Mouse (Mus musculus) spleen, postnatal 36 days (tissue): Measurements from ENCODE around the gene Tcirg1.
A peak's percentile ranks its signal among the peaks of the same experiment; 100 is the strongest.

ENCODE experiments used
- DNase-seq, 2 experiments: peaks; one replicate each; pipeline ENCODE4 v3.0.0; 2022; ENCODE audit warnings: low spot score in 2 of 2, mixed read lengths in 1 of 2

Gene Tcirg1

GRCm38 (mm10) chr19:3906795-3907786 lies at the start of gene Tcirg1:
Gene Tcirg1 (minus strand): TSS chr19:3907133.
- DNase-seq, result peak; percentile 77 to 78

GRCm38 (mm10) chr19:3955804-3956203 lies 48.9 kb upstream of the Tcirg1 start:
- DNase-seq, result no peak

DNA sequence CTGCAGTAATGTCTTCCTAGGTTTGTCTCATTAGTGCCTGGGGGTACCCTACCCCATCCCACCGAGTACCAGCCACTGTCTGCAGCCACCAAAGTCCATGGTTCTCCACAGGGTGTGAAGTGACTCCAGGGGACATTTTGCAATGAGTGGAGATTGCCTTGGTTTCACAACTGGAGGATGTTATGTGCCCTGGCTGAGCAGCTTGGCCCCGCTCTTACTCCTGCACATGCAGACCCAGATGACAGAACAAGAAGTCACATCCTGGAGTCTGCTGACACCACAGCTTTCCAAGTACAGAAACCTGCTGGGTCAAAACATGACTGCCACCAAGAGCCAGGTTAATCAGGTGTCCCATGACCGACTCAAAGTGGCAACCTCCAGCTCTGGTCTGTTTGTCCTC lies 48.1 kb upstream of the Tcirg1 start:
- DNase-seq, result no peak

DNA sequence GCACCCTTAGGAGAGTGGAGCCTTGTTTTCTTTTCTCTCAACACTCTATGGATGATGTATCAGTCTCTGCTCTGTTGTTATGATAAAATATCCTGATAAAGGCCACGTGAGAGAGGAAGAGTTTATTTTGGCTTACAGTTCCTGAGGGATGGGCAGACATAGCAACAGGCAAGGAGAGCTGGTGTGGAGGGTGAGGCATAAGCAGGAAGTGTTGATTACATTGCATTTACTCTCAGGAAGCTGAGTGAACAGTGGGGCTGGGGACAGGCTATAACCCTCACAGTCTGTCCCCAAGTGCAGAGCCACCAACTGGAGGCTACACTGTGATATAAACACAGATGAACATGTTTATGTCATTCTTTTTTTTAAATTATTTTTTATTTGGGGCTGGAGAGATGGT lies 45.2 kb upstream of the Tcirg1 start:
- no peak for DNase-seq

GRCm38 (mm10) chr19:3951461-3951860 lies 44.5 kb upstream of the Tcirg1 start:
- no peak for DNase-seq

- DNase-seq, result no peak
Observed at GRCm38 (mm10) chr19:3950331-3950730, 43.4 kb upstream of the Tcirg1 start.

DNA sequence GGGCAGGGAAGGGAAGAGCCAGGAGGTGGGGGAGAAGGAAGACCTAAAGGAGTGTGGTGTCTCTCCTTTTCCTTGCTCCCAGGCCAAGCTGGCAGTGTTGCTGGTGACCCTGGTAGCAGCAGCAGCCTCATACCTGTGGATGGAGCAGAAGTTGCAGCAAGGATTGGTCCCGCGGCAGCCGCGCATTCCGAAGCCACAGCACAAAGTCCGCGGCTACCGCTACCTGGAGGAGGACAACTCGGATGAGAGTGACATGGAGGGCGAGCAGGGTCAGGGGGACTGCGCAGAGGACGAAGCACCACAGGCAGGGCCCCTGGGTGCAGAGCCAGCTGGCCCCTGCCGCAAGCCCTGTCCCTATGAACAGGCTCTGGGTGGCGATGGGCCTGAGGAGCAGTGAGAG lies 41.6 kb upstream of the Tcirg1 start:
- DNase-seq, result no peak

- DNase-seq, result no peak
Observed at GRCm38 (mm10) chr19:3947813-3948212, 40.9 kb upstream of the Tcirg1 start.

GRCm38 (mm10) chr19:3946715-3947114 lies 39.8 kb upstream of the Tcirg1 start:
- DNase-seq, result peak; percentile 59 to 69

DNA sequence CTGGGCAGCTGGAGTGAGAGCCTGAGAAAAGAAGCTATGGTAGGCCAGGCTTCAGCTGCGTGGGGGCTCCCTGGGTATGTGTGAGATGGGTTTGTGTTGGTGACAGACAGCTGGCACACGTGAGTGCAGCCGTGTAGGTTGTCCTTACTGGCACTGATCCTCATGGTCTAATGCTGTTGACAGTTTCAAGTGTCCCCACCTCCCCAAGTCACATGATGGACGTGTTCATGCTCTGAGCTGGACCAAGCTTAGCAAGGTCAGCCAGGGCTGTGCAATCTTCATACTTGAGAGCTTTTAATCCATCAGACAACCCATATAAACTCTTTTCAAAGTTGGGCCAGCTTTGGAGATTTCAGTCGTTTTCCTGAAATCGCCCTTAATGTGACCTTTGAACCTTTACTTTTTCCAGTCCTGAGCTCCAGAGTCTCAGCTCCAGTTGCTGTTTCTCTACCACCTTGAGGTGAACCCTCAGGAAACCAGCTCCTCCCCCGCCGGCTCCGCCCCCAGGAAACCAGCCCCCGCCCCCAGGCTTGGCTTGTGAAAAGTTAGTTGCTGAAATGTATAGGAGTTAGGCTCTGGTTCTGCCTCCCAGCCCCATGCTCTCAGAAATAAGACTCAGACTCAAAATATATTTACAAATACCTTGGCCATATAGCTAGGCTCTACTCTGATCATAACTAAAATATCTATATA lies 39.1 kb upstream of the Tcirg1 start:
- peak; percentile 53 to 62 for DNase-seq

DNA sequence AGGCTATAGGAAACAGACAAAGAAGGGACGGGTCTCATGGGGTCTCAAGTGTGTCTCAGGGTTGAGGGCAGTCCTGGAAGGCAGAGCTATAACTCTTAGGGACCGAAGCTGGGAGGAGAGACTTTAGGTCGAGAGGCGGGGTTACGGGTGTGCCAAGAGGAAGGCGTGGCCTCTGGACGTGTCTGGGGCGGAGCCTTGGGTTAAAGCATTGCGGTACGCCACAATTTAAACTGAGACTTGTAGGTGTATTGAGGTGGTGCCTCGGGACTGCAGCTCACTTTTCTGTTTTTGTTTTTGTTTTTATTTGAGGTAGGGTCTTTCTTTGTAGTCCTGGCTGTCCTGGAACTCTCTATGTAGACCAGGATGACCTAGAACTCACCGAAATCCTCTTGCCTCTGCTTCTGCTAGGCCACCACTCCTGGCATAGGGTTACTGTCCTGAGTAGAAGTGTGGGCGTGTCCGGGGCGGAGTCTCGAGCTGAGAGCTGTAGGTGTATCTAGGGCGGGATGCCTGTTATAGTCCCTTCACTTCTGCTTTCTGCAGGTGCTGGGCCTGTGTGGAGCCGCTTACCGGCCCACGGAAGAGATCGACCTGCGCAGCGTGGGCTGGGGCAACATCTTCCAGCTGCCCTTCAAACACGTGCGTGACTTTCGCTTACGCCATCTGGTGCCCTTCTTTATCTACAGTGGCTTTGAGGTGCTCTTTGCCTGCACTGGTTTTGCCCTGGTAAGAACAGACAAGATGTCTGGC lies 36.2 kb upstream of the Tcirg1 start:
- DNase-seq, result peak; percentile 91 to 93

DNA sequence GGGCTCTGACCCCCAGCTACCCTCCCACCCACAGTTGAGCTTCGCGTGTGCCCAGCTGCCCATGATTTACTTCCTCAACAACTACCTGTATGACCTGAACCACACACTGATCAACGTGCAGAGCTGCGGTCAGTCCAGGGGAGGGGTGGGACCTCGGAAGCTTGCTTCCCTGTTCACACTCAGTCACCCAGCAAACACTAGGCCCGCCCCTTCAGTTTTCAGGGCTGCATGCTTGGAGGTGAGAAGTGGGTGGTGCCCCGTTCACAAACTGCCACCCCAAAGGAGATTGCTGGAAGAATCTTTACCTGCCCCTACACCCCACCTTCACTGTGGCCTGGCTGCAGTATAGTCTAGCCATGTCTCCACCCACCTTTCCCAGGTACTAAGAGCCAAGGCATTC lies 35.4 kb upstream of the Tcirg1 start:
- peak; percentile 44 to 48 for DNase-seq

- DNase-seq, result peak; percentile 92 to 93
Observed at GRCm38 (mm10) chr19:3935896-3936850, 29.2 kb upstream of the Tcirg1 start.

- DNase-seq, result peak; percentile 87 to 90
Observed at GRCm38 (mm10) chr19:3935032-3935895, 28.3 kb upstream of the Tcirg1 start, which contains the start of gene Unc93b1. Gene Unc93b1 (plus strand): TSS chr19:3935186.

- DNase-seq, result peak; percentile 62 to 66
Observed at GRCm38 (mm10) chr19:3931716-3932115, 24.8 kb upstream of the Tcirg1 start.

- peak; percentile 55 to 56 for DNase-seq
Observed at GRCm38 (mm10) chr19:3930262-3931057, 23.5 kb upstream of the Tcirg1 start.

GRCm38 (mm10) chr19:3929211-3929941 lies 22.4 kb upstream of the Tcirg1 start, which contains the start of gene Aldh3b1:
Gene Aldh3b1 (minus strand): TSS chr19:3929808.
- DNase-seq, result peak; percentile 54 to 69

DNA sequence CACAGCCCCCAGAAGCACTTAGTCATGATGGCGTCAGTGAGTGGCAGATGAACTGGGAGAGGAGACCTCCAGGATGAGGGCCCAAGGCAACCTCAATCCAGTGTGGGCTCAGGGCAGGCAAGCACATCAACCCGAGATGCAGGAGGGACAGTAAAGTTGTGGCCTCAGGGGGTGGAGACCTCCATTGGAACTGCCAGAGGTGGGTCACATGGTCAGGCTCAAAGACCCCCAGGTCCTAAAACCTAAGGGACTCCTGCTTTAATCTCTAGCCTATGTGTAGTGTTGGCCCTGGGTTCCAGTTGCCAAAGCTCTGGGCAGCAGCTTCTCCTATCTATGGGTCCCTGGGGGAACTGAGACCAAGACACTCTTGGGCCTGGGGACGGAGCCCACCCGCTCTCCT lies 21.8 kb upstream of the Tcirg1 start:
- no peak for DNase-seq
